Mouse (Mus musculus) naive thymus-derived CD4-positive, alpha-beta T cell, adult 2 months (primary cell): Measurements from ENCODE around the gene Cebpb.
"Not testable (repeated sequence)": the region's sequence is repeated elsewhere in the genome, so short reads cannot be mapped to it uniquely, and the experiment has no call there.

Experiments used
- DNase-seq: peaks from one replicate; pipeline ENCODE4 v3.0.0-alpha.2; 2011; ENCODE audit warnings: low read depth

Cebpb gene

GRCm38 (mm10) chr2:167688498-167689451 is at the start of gene Cebpb:
Gene Cebpb, plus strand, starts transcription at chr2:167688915.
- peak; percentile 88 for DNase-seq

DNA sequence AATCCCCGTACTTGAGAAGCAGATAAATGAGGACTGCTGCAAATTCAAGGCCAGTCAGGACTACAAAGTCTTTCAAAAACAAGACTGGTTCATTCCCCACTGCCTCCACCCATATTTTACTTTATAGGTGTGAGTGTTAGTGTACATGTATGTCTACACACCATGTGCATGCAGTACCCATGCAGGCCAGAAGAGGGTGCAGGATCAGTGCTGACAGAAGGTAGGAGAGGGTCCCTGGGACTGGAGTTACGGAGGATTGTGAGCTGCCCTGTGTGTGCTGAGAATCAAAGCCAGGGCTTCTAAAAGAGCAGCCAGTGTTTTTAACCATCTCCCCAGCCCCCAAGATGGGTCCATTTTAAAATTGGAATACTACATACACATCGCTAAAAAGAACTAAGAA is 48.4 kb upstream of the Cebpb start:
- DNase-seq, result peak; percentile 77

DNA sequence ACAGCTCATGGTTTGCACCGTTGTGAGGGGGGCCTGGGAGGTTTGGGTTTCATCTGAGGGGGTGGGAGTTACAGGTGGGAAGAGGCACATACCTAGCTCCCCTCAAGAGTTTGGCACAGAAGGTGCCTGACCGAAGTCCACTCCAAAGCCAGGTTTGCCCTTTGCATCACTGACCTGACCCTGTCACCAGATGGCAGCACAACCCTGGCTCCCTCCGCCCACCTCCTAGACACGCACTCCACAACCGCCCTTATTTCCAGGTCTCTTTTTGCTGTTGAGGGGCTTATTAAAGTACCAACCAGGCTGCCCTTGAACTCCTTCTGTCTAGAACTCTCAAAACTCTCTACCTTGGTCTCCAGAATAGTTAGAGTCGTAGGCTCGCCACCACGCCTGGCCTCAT is 47.4 kb upstream of the Cebpb start:
- peak; percentile 66 for DNase-seq

GRCm38 (mm10) chr2:167642164-167642563 is 46.6 kb upstream of the Cebpb start:
- no peak for DNase-seq

GRCm38 (mm10) chr2:167643356-167644052 is 45.2 kb upstream of the Cebpb start:
- DNase-seq, result not testable (repeated sequence)

GRCm38 (mm10) chr2:167646411-167646810 is 42.3 kb upstream of the Cebpb start:
- DNase-seq, result no peak

GRCm38 (mm10) chr2:167649290-167650032 is 39.3 kb upstream of the Cebpb start:
- no peak for DNase-seq

DNA sequence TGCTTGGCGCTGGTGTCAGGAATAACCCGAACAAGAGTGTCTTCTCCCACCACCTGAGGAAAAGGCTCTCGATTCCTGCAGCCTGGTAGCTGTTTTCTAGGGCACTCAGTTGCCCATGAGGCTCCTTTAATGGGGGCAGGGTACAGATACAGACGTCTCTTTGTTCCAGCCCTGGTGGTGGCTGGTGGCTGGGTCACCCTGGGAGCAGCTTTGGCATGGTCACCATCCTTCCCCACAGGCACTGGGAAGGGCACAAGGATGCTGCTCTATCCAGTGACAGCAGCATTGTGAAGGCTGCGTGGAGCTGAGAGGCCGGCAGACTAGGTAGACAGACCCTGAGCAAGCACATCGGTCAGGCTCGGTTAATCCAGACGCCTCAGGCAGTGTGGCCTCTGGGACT is 37.1 kb upstream of the Cebpb start:
- no peak for DNase-seq

DNA sequence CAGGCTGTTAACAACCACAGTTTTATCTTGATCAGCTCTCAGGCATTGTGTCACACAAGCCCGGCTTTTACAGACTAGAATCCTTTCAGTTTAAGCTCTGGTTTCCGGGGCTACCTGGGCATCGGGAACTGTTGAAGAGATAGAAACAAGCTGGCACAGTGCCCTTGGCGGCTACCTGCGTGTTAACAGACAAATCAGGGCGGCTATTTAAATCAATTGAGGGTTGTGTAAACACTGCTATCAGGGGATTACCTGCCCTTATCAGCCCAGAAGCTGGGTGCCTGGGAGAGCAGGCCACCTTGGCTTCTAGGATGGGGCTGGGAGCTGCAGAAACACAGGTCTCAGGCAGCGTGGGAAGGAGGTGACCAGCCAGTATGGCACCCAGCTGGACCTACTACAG is 36.0 kb upstream of the Cebpb start:
- DNase-seq, result no peak

DNA sequence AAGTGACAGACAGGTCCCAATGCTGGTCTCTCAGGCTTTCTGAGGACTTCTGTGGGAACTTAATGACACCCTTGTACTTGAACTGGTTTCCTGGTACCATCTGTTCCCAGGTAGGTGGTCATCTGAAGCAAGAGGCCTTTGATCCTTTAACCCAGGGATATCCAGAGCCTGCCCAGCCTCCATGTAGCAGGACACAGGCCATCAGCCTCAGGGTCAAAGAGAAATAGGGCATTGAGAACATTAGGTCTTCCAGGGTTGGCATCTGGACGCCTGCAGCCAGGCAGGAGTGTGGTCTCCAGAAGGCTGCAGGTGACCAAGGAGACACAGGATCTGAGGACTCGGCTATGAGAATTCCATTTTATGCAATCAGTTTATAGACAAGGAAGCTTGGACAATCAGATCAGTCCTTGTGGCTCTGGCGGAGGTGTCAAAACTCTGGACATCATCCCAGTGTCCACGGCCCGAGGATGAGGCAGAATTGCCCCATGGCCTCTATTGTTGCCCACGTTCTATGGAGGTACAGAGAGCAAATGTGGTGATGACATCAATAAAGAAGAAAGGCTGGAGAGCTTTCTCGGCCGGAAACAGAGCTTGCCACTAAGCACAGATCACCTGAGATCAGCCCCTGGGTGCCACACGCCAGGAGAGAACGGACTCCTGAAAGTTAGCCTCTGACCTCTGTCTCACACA is 33.7 kb upstream of the Cebpb start:
- no peak for DNase-seq

DNA sequence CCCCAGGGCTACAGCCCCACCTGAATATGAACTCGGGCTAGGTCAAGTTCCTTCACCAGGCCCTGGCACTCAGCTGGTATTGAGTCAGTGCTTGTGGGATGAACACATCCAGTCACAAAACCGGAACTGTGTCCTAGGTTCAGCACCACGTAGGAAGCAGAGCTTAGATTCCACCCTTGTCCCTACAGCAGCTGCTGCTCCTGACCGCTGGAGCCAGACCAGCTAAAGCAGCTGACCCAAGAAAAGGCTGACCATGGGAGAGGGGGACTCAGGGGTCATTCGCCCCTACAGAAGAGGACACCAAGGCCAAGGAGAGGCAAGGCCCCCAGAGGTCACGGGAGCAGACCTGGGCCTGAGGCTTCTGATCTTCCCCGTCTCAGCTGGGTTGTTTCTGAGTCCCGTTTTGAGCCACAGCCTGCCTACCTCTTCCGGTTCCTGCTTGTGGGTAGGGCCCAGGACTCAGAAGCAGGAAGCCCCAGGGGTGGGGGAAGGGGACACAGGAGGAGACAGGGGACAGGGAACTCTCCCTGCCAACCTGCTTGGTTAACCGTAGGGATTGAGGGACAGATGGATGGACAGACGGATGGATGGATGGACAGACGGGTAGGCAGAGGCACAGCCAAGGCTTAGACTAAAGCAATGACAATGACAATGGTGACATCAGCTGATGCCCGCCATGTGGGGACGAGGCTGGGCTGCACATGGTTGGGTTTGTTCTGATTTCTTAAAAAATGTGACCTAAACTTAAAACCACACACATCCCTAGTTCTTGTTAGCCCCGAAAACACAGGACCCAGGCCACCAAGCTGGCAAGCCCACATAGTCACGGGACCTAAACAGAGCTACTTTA is 31.9 kb upstream of the Cebpb start:
- DNase-seq, result peak; percentile 86

GRCm38 (mm10) chr2:167657973-167658372 is 30.7 kb upstream of the Cebpb start:
- no peak for DNase-seq

DNA sequence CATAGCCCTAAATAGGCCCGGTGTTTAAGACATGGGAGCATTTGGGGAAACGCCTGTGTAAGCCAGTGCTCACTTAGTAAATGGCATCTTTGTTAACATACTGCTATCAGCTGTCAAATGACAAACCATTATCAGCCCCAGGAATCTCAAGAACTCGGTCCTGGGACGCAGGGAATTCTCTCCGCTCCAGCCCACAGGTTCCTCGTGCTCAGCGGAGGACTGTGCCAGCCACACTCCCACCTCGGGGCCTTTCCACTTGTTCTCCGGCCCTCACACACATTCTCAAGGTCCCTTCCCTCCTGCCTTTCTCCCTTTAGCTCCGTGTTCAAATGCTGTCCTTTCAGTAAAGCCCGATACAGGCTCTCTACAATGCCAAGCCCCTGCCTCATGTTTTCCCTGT is 30.0 kb upstream of the Cebpb start:
- no peak for DNase-seq

DNA sequence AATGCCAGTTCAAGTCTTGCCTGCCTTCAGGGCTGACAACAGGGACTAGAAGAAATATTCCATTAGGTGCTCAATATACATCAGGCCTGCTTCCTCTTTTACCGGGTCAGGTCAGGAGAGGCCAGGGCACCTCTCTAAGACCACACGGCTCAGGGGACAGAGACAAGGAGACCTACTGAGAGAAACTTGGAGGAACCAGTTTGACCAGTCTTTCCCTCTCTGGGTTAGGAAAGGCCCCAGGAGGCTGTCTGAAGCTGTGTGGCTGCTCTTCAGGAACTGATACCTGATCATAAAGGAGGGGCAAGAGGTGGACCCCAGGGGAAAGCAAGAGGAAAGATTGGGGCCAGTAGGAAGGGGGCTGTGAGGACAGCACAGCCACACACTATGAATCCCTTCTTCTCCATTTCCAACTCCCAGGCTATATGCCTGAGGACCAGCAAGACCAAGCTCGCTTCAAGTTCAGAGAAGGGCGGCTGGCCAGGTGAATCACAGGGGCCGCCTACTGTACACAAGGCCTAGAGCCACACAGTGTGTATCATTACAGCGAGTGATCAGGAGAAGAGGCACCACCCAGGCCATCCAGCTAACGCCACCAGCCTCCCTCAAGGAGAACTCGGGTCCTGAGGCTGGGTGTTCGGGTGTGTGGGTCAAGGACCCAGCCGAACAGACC is 29.4 kb upstream of the Cebpb start:
- DNase-seq, result no peak

GRCm38 (mm10) chr2:167659847-167660610 is 28.7 kb upstream of the Cebpb start:
- DNase-seq, result no peak

- DNase-seq, result no peak
Measured at GRCm38 (mm10) chr2:167660611-167660971, 28.1 kb upstream of the Cebpb start.

DNA sequence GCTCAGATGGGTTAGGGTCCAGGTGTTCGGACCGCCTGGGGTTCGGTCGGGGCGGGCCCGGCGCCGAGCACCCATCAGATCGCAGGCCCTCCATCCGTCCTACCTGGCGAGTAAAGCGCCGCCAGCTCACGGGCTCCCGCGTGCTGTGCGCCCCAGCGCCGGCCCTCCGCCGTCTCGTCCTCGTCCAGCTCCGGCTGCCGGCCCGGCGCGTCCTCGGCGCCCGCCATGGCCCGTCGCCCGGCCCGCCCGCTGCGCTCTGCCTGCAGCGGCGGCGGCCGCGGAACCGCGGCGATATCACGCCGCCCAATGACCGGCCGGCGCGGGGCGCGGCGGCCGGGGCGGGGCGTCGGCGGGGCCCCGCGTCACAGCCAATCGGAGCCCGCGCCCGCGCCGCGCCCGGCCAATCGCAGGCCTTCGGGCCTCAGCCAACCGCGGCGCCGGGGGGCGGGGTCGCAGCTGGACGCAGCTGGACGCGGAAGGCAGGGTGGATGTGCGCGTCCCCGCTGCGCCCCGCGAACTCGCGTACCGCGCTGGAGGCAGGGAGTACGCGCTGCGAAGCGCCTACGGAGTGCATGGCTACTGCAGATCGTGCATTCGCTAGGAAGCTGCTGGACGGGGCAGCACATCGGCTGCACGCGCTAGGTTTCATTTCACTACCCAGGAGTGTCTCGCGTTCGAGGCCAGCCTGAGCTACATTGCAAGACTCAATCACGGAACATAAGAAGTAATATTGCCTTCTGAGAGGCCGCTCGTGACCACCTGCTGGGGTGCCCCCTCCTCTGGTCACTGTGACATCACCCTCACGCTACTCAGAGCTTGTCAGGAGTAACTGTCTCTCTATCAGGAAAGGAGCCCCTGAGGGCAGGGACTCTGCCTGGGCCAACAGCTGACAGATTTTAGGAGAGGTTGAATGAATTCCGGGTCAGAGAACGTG is 27.2 kb upstream of the Cebpb start, which contains the start of gene Gm20431:
Gene Gm20431 (minus strand): TSS at position 227 of the 934 bp plus-strand sequence.
- DNase-seq, result peak; percentile 91

DNA sequence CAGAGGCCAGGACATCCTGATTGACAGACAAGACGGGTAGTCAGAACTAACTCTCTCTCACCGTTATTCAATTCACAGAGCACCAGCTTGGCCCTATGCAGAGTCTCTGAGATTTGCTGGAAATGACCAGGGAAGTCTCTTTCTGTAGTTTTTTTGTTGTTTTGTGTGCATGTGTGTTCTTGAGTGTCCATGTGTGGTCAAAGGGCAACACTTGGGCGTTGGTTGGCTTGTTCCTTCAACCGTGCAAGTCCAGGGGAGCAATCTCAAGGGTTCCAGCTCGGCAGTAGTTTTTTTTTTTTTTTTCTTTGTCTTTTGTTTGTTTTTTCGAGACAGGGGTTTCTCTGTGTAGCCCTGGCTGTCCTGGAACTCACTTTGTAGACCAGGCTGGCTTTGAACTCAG is 26.0 kb upstream of the Cebpb start:
- DNase-seq, result no peak
